Mouse (Mus musculus): ENCODE measurements around the gene Adcy9.

GRCm38 (mm10) chr16:4455693-4456092 lies 35.4 kb upstream of the Adcy9 start:
- no peak for TF ChIP-seq NANOG (IDR thresholded peaks at IDR 0.05; ENCODE audit: borderline replicate concordance, low read length)
- no peak for TF ChIP-seq CTCF (conservative IDR thresholded peaks at IDR 0.05; ENCODE audit: low read length)
- TF ChIP-seq POU5F1 (IDR thresholded peaks at IDR 0.05; ENCODE audit: borderline replicate concordance, low read length), result no peak

All from E14TG2a.4 (cell line).